ENCODE assay signal across 8 mouse cellular contexts in the genomic region with DNA sequence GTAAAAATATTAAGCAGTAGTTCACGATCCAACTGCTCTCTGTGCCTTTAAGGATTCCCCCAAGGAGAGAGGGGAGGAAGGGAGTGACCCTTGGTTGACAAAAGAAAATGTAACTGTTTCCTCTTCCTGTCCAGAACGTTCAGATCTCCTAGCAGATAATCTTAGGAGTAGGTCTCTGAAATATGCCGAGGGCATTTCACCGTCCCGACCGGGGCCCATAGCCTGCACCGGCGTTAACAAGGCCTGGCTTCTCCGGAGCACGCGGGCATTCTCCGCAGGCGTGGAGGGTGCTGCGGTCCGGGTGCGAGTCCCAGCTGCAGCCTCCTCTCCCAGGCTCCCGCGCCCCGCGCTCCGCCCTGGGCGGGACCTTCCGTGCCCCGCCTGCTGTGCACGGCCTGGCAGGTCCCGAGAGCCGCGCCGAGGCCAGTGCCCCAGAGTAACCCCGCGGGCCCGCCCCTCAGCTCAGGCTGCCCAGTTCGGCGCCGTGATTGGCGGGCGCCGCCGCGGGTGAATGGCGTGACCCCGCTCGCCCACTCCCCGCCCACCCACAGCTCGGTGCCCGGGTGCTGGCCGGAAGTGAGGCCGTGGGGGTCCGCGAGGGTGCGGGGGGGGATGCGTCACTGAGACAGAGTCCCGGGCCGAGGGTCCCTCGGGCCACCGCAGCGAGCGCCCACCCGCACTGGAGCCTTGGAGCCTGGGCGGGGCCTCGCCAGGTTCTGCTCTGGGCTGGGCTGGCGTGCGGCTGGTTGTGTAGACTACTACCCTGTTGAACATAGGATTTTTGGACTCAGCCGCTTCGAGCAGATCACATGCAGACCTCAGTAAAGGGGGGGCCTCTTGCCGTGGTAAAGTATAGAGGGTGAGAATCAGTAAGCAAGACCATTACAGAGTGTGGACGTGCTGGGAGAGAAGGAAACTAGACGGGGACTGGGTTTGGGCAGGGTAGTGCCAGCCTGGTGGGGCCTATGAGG. TPM values are rescaled to one million over a fixed set of nuclear protein-coding genes. Genes with fewer than 3 reads are reported as not detected.
DNase-seq lines count a peak whose midpoint lies in the region; ATAC-seq and TF ChIP-seq lines count a peak whose summit lies in the region.

No protein-coding gene starts in this region.

- DNase-seq in adrenal gland, postnatal 14 days: peak; percentile 98
- peak; percentile 96 for DNase-seq in embryonic facial prominence, embryonic 10.5 days (ENCODE audit: low spot score)
- peak; percentile 83 to 84 for DNase-seq in left cerebral cortex, postnatal 36 days (ENCODE audit: low spot score in 2 of 2)
- peak; percentile 94 for DNase-seq in midbrain, embryonic 10.5 days (ENCODE audit: low spot score)
- peak; percentile 79 for DNase-seq in right cerebral cortex, postnatal 36 days (ENCODE audit: low spot score in 2 of 2)
- peak; percentile 92 to 94 for DNase-seq in urinary bladder, postnatal 4 days (ENCODE audit: low spot score in 2 of 2)

- no peaks in the 10 kb centered on the region for H3K27me3 ChIP-seq in embryonic facial prominence, embryonic 10.5 days (replicated peaks; ENCODE audit: low read depth, poor library complexity, severe bottlenecking)
- no peaks in the 10 kb centered on the region for H3K27me3 ChIP-seq in intestine, postnatal 0 days (replicated peaks; ENCODE audit: control insufficient read depth, insufficient read depth, low read length)
- H3K27me3 ChIP-seq in midbrain, embryonic 10.5 days (ENCODE audit: low read depth, poor library complexity, severe bottlenecking): no peaks in the 10 kb centered on the region

- peak; percentile 84 for ATAC-seq in granulocyte monocyte progenitor cell, adult 5-6 weeks (replicated peaks; ENCODE audit: poor library complexity, severe bottlenecking)
- ATAC-seq in intestine, postnatal 0 days: peak; percentile 100

- no peaks in the 10 kb centered on the region for H3K36me3 ChIP-seq in embryonic facial prominence, embryonic 10.5 days (replicated peaks)
- H3K36me3 ChIP-seq in intestine, postnatal 0 days (ENCODE audit: control insufficient read depth, insufficient read depth): no peaks in the 10 kb centered on the region
- no peaks in the 10 kb centered on the region for H3K36me3 ChIP-seq in midbrain, embryonic 10.5 days

- peak overlapping the region; percentile 97 for H3K27ac ChIP-seq in embryonic facial prominence, embryonic 10.5 days (replicated peaks)
- H3K27ac ChIP-seq in intestine, postnatal 0 days (ENCODE audit: low read depth, low read length): peak overlapping the region; percentile 93
- H3K27ac ChIP-seq in midbrain, embryonic 10.5 days (replicated peaks): peak overlapping the region; percentile 95

- H3K4me1 ChIP-seq in embryonic facial prominence, embryonic 10.5 days: peaks cover 31% of the 10 kb centered on the region
- peaks cover 14% of the 10 kb centered on the region for H3K4me1 ChIP-seq in intestine, postnatal 0 days (replicated peaks; ENCODE audit: control insufficient read depth, insufficient read depth, low read length)
- peaks cover 39% of the 10 kb centered on the region for H3K4me1 ChIP-seq in midbrain, embryonic 10.5 days

- H3K9me3 ChIP-seq in embryonic facial prominence, embryonic 10.5 days: no peaks in the 10 kb centered on the region
- H3K9me3 ChIP-seq in intestine, postnatal 0 days (ENCODE audit: control insufficient read depth): no peaks in the 10 kb centered on the region
- no peaks in the 10 kb centered on the region for H3K9me3 ChIP-seq in midbrain, embryonic 10.5 days (replicated peaks)

- peak overlapping the region; percentile 77 for H3K4me3 ChIP-seq in embryonic facial prominence, embryonic 10.5 days
- H3K4me3 ChIP-seq in intestine, postnatal 0 days (ENCODE audit: low read depth, low read length): peak overlapping the region; percentile 72
- peak overlapping the region; percentile 71 for H3K4me3 ChIP-seq in midbrain, embryonic 10.5 days

- intact Hi-C loops in left cerebral cortex, postnatal 36 days (cut with DNase I): loop anchor here (5.0 kb wide), 2 partner anchors 97 to 103 kb away; no protein-coding TSS in a partner anchor

- WGBS in embryonic facial prominence, embryonic 10.5 days: under 1% methylated on average over 68 of the region's 68 CpGs
- WGBS in intestine, postnatal 0 days: under 1% methylated on average over 68 of the region's 68 CpGs
- under 1% methylated on average over 68 of the region's 68 CpGs for WGBS in midbrain, embryonic 10.5 days

- TF ChIP-seq CTCF in intestine, postnatal 0 days (IDR thresholded peaks at IDR 0.05; ENCODE audit: low read depth): no peak

- H3K9ac ChIP-seq in intestine, postnatal 0 days (ENCODE audit: low read depth, low read length): peak overlapping the region; percentile 63

- peak overlapping the region; percentile 71 for H3K4me2 ChIP-seq in intestine, postnatal 0 days (replicated peaks; ENCODE audit: low read depth)

RNA-seq across cellular contexts. Expression of gene Elovl5, which starts 6.6 kb away (rescaled TPM):
- 285 and 347 TPM in 2 replicates for total RNA-seq in adrenal gland, postnatal 14 days (2021)
- polyA plus RNA-seq in embryonic facial prominence, embryonic 10.5 days (2016; fragmentation: Nextera tagmentation; extraction: Ambion mirVana): 90.4 and 96.1 TPM in 2 replicates
- total RNA-seq in granulocyte monocyte progenitor cell, adult 5-6 weeks (2014; fragmentation: Nextera tagmentation): 79.8 and 80.9 TPM in 2 replicates
- 123 and 128 TPM in 2 replicates for total RNA-seq in granulocyte monocyte progenitor cell, adult 5-6 weeks (2017)
- 32.5 and 35.0 TPM in 2 replicates for polyA plus RNA-seq in intestine, postnatal 0 days (2015; fragmentation: Nextera tagmentation; extraction: Ambion mirVana)
- total RNA-seq in left cerebral cortex, postnatal 36 days (2021): 10 to 100 TPM; 62.2 to 68.7 TPM
- 97.0 and 102 TPM in 2 replicates for polyA plus RNA-seq in midbrain, embryonic 10.5 days (2016; fragmentation: Nextera tagmentation; extraction: Ambion mirVana)

Comparison
In these comparisons a context has a peak if more than half of its experiments do, and no peak if none do; other contexts are left out.
1. Peak in every context shown above with its lines: DNase-seq, ATAC-seq, H3K4me3 ChIP-seq and H3K27ac ChIP-seq.